Mouse (Mus musculus) bone marrow, adult 2 months (tissue): ENCODE results near the gene Shisal1. TPM values are rescaled to one million over a fixed set of nuclear protein-coding genes. Genes with fewer than 3 reads are reported as not detected.

Experiments used
- H3K27ac ChIP-seq: fragments of 200-500 bp; 2 replicates; pipeline ENCODE4 v1.5.1; 2012; ENCODE audit warnings: low read depth, mild to moderate bottlenecking, control low read depth, inconsistent platforms, low read length; ENCODE audit not compliant: control insufficient read depth, poor library complexity, insufficient read depth
- H3K4me1 ChIP-seq: fragments of 200-500 bp; 2 replicates; pipeline ENCODE4 v1.6.1; 2011; ENCODE audit warnings: low read length; ENCODE audit not compliant: control insufficient read depth, insufficient read depth
- H3K4me3 ChIP-seq: fragments of 200-500 bp; replicated peaks from 2 replicates; pipeline ENCODE3; 2011; ENCODE audit warnings: mild to moderate bottlenecking, low read depth, low read length, control low read depth; ENCODE audit not compliant: control insufficient read depth
- CTCF ChIP-seq: fragments of 200-500 bp; IDR thresholded peaks from 2 replicates; pipeline ENCODE4 v1.5.1; 2011; ENCODE audit warnings: low read length, control low read depth; ENCODE audit not compliant: control insufficient read depth, insufficient read depth
- POLR2A ChIP-seq: fragments of 200-500 bp; IDR thresholded peaks from 2 replicates; pipeline ENCODE4 v1.6.1; 2011; ENCODE audit warnings: low read depth, mild to moderate bottlenecking, control low read depth, low read length, borderline replicate concordance; ENCODE audit not compliant: control insufficient read depth
- WGBS: fragments of 180-500 bp; shearing (Covaris S2); methylation state at CpG from one replicate; pipeline ENCODE4 v1.1.7; 2018; 5-methylcytosine and 5-hydroxymethylcytosine counted together
- polyA plus RNA-seq: library from polyadenylated mRNA; stranded (reverse); fragments of >200 nt; gene quantifications from 2 replicates; pipeline ENCODE4 v1.2.4, GENCODE M21; 2011; ENCODE audit warnings: low replicate concordance; ENCODE audit not compliant: missing spikeins, insufficient read depth, insufficient read length

The Shisal1 gene
- polyA plus RNA-seq, 1 experiment: 0.75 TPM

DNA sequence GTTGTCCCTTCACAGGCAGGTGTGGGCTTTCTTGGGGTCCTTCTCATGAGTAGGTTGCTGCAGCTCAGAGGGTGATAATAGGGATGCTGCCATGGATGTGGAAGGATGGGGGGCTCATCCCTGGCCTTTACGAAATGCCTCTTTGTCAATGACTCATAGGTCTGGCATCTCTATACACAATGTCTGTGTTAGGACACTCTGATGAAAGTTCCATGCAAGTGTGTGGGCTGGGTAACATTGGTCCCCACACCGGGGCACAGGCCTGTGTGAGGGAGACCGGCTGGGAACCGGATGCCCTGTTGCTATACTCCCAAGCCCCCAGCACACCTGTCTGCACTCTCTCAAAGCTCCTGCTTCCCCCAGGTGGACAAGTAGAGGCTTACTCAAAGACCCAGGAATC lies 48.3 kb downstream of the Shisal1 start:
- H3K4me1 ChIP-seq: no peaks in the 10 kb centered on the region
- H3K27ac ChIP-seq: no peak overlapping the region
- WGBS: 83% methylated on average over 4 of the region's 4 CpGs
- no peak overlapping the region for H3K4me3 ChIP-seq
- TF ChIP-seq CTCF: no peak
- TF ChIP-seq POLR2A: no peak

DNA sequence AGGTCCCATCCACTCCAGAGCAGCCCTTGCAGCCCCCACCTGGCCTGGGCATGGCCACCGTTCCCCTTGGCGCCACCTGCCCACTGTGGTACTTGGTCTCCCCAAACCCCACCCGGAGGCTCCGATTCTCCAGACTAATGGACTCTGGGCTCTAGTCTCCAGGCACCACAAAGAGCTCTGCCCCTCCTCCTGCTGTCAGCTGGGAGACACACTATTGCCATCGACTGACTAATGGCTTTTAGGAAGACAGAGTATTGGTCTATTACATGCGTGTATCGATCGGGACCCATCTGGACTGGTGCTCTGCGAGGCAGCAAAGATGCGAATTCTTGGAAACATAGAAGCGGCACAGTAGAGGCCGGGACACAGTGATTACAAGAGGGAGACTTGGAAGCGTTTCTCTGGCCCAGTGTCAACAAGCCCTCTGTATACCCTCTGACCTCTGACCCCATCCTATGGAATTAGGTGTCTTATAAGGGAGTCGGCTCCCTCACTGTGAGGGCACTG lies 49.2 kb downstream of the Shisal1 start:
- no peak for TF ChIP-seq POLR2A
- no peak for TF ChIP-seq CTCF
- WGBS: 87% methylated on average over 14 of the region's 14 CpGs
- Histone ChIP-seq H3K27ac (no peak overlapping the region), H3K4me1 (no peaks in the 10 kb centered on the region), H3K4me3 (no peak overlapping the region)

DNA sequence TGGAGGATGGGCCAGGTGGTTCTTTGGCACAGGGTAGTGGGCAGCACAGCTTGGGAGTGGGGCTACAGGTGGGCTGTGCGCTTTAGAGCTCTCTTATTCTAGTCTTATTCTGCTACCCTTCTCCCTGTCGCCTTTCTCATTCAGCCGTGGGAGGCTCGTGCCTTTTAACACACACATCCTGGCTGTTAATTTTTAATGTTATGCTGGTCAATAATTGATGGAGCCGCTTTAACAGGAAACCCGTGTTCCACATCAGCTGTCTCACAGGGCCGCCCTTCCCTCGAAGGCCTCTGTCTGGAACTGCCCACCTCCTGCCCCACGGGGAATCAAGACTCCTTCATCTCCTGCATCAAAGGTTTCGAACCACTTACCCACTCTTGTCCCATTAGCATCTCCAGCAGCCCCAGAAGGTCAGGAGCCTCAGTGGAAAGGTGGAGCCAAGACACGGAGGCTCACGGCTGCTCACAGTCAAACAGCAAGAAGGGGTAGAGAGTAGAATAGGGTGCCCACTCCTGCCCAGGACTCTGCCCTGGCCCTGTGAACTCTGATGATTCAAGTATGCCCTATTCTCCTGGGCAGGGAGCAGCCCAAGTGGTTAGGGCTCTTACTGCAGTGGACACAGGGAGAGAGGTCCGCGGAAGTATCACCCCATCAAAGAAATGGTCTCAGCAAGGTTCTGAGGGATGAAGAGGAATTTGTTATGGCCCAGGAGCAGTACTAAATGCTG lies 51.4 kb downstream of the Shisal1 start:
- Histone ChIP-seq H3K4me1 (no peaks in the 10 kb centered on the region), H3K4me3 (no peak overlapping the region), H3K27ac (no peak overlapping the region)
- no peak for TF ChIP-seq POLR2A
- no peak for TF ChIP-seq CTCF
- WGBS: 79% methylated on average over 14 of the region's 14 CpGs

DNA sequence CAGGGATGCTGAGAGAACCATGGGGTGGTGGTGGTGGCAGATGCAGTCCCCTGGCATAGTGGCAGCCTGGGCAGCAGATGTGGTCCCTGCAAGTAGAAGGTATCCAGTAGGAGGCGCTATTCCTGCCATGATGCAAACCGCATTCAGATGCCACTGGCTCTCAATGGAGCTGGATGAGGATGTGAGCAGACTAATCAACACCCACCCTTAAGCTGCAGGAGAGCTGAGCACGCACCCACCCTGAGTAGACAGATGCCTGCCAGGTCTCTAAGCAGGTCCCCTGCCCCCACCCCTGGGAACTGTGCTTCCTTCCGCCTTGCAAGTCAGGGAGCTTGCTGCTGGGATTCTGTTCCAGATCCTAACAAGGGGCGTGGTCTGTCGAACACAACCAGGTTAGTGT lies 53.6 kb downstream of the Shisal1 start:
- WGBS: 80% methylated on average over 6 of the region's 6 CpGs
- H3K4me3 ChIP-seq: no peak overlapping the region
- H3K4me1 ChIP-seq: no peaks in the 10 kb centered on the region
- no peak overlapping the region for H3K27ac ChIP-seq
- no peak for TF ChIP-seq POLR2A
- TF ChIP-seq CTCF: 0 out of 2 replicates have a peak, but pooled peaks have one; percentile 14

DNA sequence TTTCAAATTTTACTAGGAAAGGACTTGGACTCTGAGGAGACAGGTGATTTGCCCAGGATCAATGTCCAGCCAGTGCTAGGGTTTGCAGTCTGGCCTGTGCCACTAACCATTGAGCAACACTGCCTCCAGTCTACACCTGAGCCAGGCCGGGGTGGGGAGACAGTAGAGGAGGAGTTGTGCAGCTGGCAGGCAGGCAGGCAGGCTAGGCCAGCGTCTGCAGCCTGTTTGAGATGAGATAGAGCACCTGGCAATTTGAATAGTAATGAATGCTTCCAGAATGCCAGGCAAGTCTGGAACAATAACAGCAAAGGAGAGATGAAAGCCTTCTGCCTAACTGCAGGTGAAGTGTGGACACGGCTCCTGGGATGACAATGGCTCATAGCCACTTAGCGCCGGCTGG lies 54.1 kb downstream of the Shisal1 start:
- no peak overlapping the region for H3K27ac ChIP-seq
- no peaks in the 10 kb centered on the region for H3K4me1 ChIP-seq
- TF ChIP-seq POLR2A (no peak), CTCF (no peak)
- 84% methylated on average over 5 of the region's 5 CpGs for WGBS
- H3K4me3 ChIP-seq: no peak overlapping the region

DNA sequence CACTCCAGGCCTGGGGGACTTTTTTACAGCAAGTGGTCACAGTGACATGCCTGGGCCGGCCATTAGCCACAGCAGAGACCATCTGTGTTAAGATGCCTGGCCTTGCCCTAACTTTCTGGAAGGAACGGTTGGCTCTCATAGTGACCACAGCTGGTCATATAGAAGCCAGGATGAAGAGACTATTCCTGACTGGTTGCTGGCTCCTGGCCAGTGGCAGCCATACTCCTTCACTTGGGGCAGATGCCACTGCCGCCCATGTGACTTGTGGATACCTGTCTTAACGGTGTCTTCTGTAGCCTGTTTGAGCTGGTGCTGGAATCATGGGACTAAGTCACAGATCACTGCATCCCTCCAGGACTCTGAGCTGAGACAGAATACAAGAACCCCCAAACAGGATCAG lies 54.8 kb downstream of the Shisal1 start:
- no peaks in the 10 kb centered on the region for H3K4me1 ChIP-seq
- no peak for TF ChIP-seq POLR2A
- no peak for TF ChIP-seq CTCF
- H3K27ac ChIP-seq: no peak overlapping the region
- 84% methylated on average over 4 of the region's 4 CpGs for WGBS
- H3K4me3 ChIP-seq: no peak overlapping the region

DNA sequence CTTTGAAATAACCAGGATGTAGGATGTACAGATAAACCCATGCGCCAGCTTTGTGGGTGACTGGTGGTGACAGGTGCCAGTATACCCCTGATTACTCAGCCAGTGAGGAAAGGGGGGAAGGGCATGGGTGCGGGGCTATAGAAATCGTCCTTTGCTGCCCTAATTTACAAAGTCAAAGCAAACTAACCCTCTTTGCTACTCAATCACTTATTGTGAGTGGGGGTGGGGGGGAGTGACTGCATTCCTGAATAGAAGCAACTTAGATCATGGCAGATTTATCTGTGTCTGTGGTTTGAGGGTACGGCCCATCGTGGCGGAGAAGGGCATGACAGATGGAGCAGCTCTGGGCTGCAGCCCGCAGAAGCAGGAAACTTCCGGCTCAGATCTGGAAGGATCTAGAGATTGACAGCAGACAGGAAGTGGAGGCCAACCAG lies 58.2 kb downstream of the Shisal1 start:
- 24% methylated on average over 8 of the region's 8 CpGs for WGBS
- Histone ChIP-seq H3K27ac (no peak overlapping the region), H3K4me1 (no peaks in the 10 kb centered on the region), H3K4me3 (no peak overlapping the region)
- TF ChIP-seq CTCF: no peak
- no peak for TF ChIP-seq POLR2A

DNA sequence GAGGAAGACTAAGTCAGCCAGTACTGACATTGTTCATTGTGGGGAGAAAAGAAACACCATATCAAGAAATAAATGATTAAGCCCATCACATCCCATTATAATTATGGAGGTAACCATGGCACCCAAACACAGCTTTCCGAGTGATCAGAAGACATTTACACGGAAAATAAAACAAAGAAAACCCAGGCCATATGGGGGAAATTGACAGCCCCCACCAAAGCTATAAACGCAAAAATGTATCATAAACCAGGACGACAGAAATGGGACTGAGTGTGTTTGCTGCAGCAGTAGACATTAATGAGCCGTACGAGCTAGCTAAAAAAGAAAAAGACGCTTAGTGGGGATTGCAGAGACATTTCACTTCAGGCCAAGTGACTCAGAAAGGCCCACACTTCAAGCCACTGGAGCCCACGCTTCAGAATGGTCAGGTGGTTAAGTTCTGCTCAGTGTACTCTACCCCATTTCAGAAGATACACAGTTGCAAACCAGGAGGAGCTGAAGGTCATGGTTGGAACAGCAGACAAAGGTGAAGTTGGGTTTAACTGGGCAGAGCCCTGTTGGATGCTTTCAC lies 60.8 kb downstream of the Shisal1 start:
- WGBS: 88% methylated on average over 8 of the region's 8 CpGs
- TF ChIP-seq CTCF: no peak
- TF ChIP-seq POLR2A: no peak
- Histone ChIP-seq H3K4me3 (no peak overlapping the region), H3K27ac (no peak overlapping the region), H3K4me1 (no peaks in the 10 kb centered on the region)
